Mouse (Mus musculus): ENCODE data around the gene Rhou.

Gene Rhou

DNA sequence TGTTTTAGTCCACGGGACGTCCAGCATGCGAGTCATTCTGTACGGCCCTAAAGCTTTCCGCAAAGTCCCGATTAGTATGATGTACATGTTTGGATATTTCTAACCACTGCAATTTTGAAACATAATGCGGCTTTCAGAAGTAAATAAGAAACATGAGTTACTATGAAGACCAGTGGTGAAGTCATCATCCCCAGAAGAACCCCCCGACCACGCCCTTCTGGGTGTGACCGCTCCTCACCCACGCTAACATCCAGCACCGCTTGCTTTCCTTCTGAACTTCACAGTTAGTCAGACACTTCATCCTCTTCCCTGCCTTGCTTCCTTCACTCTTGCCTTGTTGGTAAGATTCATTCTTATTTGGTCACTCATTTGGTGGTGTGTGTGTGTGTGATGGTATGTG, 4.2 kb upstream of the Rhou start:
- CTCF ChIA-PET = no interaction called here

DNA sequence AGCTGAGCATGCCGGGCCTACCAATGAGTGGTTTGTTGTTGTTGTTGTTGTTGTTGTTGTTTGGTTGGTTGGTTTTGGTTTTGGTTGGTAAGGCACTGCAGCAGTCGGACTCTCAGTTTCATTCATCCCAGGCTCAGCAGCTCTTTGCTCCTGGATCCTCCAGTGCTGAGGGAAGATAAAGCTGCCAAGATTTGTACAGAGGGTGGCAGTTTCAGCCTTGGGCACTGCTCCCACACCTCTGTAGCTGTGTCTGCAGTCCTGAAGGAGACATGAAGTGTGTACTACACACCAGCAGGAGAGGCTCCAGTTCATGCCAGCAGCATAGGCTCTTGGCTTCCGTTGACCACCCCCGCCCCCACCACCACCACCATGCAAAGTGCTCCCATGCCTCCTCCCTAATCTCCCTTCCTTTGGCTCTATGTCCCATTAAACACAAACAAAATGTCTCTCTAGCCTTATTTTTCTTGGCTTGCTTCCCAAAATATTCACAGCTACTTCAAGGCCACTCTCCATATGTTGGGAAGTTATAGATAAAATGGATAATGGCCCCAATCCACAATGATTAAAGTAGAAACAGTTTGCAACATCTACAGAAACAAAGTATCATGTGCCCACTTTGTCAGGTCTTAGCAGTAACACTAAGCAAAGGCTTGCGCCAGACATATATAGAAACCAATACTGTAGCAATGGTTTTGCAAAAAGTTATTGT, 2.2 kb upstream of the Rhou start:
- CTCF ChIA-PET = interaction anchor here (0.6 kb wide), 1 partner anchor 565 kb away, joined by 3 read pairs; no protein-coding TSS in a partner anchor

DNA sequence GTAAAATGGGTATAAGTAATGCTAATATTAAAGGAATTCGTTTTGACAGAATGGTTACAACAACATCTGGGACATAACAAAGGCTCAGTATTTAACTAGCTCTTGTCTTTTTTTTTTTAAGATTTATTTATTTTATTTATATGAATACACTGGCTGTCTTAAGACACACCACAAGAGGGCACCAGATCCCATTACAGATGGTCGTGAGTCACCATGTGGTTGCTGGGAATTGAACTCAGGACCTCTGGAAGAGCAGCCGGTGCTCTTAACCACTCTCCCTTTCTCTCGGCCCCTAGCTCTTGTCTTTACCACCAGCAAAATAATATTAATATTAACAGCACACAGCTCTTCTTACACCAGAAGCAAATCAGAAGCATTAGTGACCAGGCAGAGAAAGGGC, 1.1 kb upstream of the Rhou start:
- CTCF ChIA-PET = no interaction called here

DNA sequence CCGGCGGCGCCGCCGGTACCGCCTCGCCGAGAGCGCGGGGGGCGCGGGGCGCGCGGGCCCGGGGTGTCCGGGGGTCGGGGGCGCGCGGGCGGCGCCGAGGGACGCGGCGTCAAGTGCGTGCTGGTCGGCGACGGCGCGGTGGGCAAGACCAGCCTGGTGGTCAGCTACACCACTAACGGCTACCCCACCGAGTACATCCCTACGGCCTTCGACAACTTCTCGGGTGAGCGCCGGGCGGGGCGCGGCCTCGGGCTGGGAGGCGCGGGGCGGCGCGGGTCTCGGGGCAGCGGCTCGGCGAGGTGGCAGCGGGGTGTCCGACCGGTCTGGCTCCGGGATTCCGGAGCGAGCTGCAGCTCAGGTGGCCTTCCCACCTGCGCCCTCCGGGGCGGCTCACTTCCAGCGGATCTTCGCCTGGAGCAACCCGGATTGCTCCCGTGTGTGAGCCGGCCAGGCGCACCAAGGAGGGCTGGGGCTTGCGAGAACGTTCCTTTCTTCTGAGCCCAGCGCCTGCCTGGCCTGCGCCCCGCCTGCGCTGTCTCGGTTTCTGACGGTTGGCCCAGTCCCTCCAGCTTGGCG, 353 bp downstream of the Rhou start:
- CTCF ChIA-PET = no interaction called here

DNA sequence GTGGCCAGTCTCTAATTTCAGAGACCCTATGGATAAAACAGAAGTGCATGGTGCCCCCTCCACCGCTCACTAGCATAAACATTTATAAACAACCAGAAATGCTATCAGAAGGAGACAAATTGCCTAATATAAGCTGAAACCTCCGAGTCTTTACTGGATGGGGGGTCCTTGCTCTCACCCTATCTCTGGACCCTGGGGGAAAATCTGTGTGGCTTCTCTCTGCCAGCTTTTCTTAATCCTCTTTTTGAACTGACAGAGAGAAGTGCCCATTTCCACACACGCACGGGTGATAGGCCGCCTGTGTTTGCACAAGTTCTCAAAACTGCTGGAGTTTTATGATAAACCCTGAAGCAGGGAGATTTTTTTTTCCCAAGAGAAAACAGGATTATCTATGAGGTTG, 1.0 kb downstream of the Rhou start:
- CTCF ChIA-PET = no interaction called here

DNA sequence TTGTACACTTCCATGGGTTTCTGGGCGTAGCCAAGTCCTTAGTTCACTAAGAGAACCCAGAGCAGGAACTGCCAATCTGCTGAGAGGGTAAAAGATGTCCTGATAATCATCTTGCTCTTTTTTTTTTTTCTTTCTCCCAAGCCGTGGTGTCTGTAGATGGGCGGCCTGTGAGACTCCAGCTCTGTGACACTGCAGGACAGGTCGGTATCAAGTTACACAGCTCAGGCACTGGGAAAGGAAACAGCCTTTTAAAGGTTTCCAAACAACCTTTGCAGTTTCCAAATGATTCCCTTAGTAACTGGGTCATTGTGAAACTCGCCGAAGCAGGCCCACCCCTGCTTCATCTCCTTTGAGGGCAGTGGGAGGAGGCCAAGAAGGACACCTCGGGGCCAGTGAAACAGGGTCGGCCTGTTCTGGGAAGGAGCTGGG, 1.6 kb downstream of the Rhou start:
- CTCF ChIA-PET = no interaction called here

DNA sequence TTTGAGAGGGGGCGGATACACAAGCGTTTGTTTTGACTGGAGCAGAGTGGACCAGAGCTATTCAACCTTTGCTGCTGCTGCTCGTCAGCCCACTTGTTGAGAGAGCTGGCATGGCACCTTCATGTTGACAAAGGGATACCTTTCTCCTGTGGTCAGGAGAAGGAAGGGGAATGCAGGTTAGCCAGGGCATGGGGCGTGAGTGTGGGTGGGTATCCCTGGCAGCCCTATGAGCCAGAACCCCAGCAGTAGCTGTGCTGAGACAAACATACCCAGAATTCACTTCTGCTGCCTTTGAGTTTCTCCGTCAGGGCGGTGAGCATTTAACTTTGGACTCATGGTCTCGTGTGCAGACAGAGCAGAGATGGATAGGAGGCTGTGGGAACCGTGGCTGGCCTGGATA, 4.1 kb downstream of the Rhou start:
- CTCF ChIA-PET = no interaction called here

DNA sequence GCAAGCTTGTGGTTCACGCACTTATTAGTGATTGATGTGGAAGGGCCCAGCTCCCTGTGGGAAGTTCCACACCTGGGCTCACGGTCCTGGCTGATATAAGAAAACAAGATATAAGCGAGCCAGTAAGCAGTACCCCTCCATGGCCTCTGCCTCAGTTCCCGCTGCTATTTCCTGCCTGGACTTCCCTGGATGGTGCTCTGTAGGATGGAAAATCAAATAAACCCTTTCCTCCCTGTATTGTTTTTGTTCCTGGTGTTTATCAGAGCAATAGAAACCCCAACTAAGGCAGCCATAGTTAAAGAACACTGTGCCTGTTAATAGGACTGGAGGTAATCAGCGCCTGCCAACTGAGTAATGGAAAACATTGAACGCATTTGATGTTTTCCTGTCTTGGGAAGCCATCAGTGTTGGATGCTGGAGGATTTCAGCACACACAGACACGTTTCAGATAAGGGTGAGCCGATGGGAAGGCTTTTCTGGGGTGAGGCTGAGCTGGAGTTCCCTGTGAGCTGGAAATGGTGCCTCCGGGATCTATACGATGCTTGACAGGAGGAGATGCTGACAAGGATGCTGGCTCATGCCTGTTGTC, 5.8 kb downstream of the Rhou start:
- CTCF ChIA-PET = no interaction called here

DNA sequence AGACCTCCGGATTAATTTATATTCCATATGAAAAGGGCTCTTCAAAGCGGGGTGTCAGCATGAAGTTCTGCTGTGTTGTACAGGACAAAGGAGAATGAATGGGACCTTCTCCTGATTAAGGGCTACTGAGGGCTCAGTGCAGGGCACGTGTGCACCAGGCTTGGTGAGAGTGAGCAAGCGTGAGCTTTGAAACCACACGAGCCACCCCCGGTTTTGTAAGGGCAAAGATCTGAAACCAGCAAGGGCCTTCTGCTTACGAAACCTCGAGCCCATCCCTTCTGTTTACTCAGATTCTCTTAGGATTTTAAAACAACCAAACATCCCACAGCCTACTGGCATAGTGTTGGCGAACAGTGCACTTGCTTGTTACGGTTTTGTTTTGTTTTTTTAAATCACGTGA, 7.8 kb downstream of the Rhou start:
- CTCF ChIA-PET = no interaction called here

DNA sequence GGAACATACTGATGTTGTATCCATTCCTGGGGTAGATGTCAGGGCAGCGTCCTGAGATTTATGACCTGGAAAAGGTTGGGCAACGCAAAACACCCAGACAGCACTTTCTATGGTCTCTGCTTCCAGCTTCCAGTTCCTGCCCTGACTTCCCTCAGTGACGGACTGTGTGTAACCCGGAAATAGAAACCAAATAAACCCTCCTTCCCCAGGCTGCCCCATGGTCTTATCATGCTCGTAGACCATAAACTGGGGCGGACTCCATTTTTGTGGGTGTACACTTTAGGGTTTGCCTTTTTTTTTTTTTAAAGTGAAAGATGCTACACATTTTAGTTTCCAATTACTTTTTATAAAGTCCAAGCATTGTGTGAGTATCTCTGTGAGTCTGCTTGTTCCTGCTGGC, 11.9 kb downstream of the Rhou start:
- CTCF ChIA-PET = no interaction called here

DNA sequence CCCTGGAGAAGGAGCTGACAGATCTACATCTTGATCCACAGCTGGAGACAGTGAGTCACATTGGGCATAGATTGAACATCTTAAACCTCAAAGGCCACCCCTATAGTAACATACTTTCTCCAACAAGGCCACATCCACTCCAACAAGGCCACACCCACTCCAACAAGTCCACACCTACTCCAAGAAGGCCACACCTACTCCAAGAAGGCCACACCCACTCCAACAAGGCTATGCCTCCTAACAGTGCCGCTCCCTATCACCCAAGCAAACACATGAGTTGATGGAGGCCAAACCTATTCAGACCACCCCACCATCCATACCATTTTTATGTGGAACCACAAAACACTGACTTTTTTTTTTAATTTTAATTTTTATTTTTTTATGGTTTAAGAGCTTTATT, 13.1 kb downstream of the Rhou start:
- CTCF ChIA-PET = no interaction called here

DNA sequence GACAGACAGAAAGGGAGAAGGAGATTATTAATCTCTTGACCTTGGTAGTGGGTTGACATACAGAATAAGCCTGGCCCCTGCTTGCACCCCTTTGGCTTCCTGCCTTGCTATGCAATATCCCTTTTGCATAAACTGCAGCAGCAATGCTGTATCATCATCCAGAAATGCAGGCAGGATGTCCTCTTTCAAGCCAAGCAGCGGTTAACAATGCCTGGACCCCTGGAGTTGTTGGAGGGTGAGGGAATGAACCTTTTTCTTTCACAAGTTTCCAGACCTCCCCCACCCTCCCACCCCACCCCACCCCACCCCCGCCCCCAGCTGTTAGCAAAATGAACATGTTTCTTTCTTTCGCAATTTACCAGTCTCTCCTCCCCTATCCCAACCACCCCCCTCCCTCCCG, 15.0 kb downstream of the Rhou start:
- CTCF ChIA-PET = no interaction called here

DNA sequence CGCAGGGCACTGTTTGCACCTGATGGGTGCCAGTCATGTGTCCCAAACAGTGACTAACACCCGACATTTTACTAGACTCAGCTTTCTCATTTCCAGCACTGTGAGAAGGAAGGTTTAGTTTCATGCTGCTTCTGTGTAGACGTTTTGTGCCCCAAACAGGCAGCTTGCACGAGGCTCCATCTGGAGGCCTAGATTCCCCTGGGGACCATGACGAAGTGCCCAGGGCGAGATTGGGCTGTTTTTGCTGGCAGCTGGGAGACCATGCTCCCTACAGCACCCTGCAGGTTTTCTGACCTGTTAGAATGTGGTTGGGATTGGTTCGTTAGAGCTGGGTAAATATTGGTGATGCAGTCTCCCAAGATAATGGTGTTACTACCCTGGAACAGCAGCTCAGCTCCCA, 17.0 kb downstream of the Rhou start:
- CTCF ChIA-PET = no interaction called here

DNA sequence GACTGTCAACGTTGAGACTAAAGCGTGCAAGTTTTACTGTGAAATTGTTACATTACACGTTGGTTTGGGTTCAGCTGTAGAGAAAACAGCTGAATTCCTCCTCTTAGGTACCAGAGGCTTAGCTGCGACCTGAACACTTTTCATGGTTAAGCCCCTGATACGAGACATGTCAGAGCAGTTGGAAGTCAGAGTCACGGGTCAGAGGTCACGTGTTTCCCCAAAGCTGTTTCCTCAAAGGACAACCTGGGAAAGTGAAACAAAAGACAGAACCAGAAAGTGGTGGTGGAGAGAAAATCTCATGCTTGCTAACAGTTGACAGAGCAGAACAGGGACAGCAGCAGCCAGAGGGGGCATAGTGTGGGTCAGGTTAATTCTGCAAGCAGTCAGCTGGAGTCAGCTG, 17.7 kb downstream of the Rhou start:
- CTCF ChIA-PET = no interaction called here

DNA sequence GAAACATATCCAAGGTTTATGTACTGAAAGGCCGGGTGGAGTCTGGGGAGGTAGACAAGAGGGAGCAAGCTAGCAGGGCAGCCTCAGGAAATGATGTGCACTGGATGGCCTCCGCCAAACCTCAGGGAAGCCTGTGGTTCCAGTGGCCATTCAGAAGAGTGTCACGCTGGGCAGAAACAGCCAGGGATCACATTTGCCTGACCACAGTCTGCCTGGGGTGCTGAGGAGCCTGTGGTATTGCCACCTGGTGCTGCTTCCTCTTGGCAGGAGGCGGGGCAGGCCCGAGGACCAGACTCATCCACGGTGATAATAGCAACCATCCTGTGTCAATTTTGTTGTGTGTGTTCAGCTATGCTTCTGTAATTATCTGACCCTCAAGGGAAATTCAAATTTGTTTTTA, 18.9 kb downstream of the Rhou start:
- CTCF ChIA-PET = no interaction called here

DNA sequence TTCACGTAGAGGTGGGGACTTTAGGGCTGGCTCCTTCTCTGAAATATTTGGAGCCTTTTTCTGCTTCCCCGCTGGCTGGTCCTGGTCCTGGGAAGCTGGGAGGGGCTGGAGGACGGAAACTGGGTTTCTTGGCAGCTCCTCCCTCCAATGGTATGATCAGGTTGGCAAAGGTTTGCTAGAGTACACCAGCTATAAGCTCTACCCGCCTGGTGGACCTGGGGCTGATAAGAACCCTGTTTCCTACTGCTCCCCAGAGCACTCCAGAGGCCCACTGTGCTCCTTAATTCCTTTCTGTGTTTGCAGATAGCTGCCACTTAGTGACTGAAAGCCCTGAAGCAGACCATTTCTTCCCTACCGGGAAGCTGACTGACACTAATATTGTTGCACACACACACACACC, 21.9 kb downstream of the Rhou start:
- CTCF ChIA-PET = no interaction called here

DNA sequence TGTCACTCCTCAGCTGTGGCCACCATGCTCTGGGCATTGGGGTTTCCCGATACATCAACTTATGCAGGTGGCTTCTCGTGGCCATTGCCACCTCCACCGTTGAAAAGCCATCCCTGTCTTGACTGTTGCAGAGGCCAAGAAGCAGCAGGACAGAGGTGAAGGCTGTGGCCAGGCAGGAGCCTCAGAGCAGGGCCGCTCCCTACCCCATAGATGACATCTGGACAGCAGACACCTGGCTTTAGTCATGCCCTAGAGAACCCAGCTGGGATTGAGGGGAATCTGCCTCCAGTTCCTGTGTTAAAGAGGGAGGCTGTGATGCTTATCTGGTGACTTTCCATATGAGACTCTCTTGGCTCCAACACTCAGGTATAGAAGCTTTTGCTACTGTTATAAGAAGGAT, 24.7 kb downstream of the Rhou start:
- CTCF ChIA-PET = no interaction called here

DNA sequence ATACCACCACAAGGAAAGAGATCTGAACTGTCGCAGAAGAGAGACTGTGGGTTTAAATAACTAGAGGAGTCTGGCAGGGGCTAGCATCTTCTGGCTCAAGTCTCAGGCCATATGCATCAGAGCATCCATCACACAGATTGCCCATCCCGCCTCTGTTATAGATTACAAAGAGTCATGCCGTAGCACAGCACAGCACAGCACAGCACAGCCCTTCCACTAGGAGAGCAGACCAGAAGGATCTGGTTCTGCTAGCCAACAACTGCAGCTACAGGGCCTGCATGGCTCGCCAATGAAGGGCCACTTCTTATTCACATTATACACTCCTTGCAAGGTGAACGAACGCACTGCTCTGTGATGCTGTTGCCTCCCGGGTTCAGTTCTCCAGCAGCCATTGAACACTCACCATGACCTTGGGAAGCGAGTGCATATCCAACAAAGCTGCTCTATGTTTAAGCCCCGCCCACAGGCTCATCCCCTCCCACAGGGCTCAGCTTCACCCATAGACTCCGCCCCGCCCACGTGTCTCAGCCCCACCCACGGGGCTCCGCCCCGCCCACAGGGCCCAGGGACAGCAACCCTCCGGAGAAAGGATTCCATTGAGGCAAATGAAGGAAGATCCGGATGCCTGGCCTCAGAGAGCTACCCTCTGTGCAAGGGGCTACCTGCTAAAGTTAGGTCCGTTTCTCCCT, 28.5 kb downstream of the Rhou start:
- CTCF ChIA-PET = no interaction called here

DNA sequence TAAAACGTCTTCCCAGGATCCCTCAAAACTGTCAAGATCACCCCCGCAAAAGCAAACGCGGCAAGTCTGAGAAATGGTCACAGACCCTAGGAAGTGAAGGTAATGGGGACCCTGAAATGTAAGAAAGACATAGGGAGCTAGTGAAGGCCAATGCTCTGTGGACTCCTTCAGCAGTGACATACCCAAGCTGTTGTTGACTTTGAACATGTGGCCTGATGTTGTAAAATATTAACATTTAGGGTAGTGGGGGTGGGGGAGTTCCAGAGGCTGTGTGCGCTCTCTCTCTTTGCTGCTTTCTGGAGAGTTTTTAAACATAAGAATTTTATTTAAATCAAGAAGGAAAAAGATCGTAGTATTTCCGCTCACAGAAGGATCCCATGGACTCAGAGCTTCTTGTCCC, 29.6 kb downstream of the Rhou start:
- CTCF ChIA-PET = no interaction called here

DNA sequence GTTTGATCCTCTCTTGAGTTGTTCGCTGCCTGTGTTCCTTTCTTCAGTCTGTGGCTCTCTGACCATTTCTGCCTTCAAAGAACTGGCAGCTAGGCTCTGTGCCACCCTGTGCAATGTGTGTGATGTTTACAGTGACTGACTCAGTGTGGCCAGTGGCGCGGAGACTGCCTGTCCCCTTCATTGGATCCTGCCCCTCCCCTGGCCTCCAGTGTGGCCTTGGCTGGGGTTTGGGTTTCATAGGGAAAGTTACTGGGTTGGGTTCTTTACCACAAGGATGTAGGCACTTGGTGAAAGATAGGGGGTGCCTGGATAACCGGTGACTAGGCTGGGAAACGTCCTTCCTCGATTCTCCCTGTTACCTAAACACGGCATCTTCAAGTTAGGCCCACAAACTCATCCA, 31.1 kb downstream of the Rhou start:
- CTCF ChIA-PET = no interaction called here

DNA sequence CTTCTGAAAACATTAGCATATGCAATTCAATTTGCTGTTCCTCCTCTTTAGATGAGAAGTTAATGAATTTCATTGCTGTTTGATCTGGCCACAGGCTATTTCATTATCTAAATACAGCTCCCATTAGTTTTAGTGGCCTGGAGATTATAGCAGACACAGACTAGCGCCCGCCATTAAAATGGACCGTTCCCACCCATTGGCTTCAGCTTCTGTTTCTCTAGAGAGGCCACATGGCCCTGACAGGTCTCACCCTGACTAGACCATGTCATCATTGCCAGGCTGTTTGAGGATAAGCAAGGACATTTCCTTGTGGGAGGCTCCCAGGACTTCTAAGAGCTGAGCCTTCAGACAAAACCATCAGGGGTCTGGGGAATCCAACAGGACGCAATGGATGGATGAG, 31.7 kb downstream of the Rhou start:
- CTCF ChIA-PET = no interaction called here

DNA sequence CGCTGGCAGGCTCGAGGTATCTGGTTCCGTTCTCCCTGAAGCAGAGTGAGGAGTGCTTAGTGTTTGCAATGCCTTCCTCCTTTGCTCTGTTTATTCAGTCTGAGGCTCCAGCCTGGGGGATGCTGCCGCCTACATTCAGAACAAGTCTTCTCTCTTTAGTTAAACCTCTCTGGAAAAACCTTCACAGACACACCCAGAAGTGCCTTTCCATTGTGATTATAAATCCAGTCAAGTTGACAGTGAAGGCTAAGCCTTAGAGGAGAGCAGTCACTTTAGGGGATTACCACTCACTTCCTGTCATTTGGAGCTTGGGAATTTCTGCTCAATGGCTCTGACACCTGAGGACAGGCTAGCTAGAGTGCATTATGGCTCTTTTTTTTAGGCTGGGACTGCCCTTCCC, 34.1 kb downstream of the Rhou start:
- CTCF ChIA-PET = no interaction called here

DNA sequence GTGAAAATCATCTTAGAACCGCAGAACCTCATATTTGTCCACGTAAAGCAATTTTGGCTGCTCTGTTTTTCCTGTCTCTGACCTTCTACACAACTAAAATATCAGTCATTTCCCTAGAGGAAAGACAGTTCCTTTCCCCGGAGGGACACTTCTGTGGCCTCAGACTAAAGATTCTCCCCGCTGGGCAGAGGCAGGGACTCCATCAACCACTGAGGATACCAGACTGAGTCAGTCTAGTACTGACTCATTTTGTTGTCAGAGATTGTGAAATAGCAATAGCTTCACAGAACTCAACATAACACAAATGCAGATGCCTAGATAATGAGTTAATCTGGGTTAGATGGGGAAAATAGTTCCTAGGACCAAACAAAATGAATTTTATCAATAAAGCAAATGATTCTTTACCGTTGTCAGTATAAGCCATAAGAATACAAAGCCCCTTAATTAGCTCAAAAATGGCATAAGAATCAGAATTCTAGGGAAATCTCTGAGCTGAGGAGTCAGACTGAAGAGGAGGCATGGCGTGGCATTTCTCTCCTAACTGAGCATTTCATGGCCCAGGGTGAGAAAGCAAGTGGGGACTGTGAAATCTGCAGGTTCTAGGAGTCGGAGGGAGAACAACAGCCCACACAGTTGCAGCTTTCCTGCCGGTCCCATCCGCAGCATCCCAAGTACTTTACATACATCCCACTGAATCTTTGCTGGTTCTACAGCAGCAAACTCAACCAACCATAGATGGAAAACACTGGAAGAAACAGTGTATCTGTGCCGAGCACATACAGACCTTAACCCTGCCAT, 38.6 kb downstream of the Rhou start:
- CTCF ChIA-PET = no interaction called here

Measured in spleen, embryonic (tissue).